In the genomic region with DNA sequence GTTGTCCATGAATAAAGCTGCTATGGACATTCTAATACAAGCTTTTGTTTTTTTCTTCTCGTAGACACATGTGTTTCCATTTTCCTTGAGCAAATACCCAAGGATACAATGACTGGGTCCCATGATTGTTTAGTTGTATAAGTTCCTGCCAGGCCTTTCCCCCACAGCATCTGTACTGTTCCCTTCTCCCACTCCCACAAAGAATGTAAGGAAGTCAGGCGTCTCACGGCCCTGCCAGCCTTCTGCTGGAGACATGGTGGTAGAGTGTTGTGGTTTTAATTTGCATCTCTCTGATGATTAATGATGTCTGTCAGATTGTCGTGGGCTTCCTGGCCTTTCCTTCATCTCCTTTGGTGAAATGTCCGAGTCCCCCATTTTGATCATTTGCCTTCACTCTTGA, we compare ENCODE assay signal across 11 mouse cellular contexts. TPM values are rescaled to one million over a fixed set of nuclear protein-coding genes. Genes with fewer than 3 reads are reported as not detected.
DNase-seq lines count a peak whose midpoint lies in the region; ATAC-seq and TF ChIP-seq lines count a peak whose summit lies in the region.
"Had no signal": no experiment of that assay in that cellular context is flagged by ENCODE, and none has a peak within 500 bp of the region (broad histone marks: within the 10 kb centered on the region; RNA-seq: fewer than 3 reads in every experiment).

No protein-coding gene starts in this region.

- no peak for TF ChIP-seq CTCF in kidney, postnatal 0 days (IDR thresholded peaks at IDR 0.05; ENCODE audit: low read depth)

- H3K27ac ChIP-seq in kidney, postnatal 0 days, result peak overlapping the region; percentile 37; the same call in 1 of the 2 replicates

- no peak overlapping the region for H3K4me3 ChIP-seq in kidney, postnatal 0 days (replicated peaks; ENCODE audit: low read depth, low read length)

- ATAC-seq in kidney, postnatal 0 days (replicated peaks; ENCODE audit: low FRiP score, low read depth), result no peak

- no peaks in the 10 kb centered on the region for H3K36me3 ChIP-seq in kidney, postnatal 0 days (ENCODE audit: insufficient read depth, low read length)

- H3K4me1 ChIP-seq in kidney, postnatal 0 days (replicated peaks; ENCODE audit: insufficient read depth, low read length), result peaks cover 38% of the 10 kb centered on the region

- H3K9me3 ChIP-seq in kidney, postnatal 0 days (replicated peaks; ENCODE audit: low read length), result no peaks in the 10 kb centered on the region

- peak; percentile 46 for DNase-seq in embryo, embryonic 10 days (ENCODE audit: low spot score)
- DNase-seq in embryo, embryonic 9.5 days (ENCODE audit: extremely low spot score), result no peak
- no peak for DNase-seq in kidney, postnatal 0 days (ENCODE audit: low spot score)
- DNase-seq in kidney, postnatal 14 days, result no peak
- peak; percentile 18 for DNase-seq in testis, postnatal 10 days (ENCODE audit: low spot score)
- no peak for DNase-seq in testis, postnatal 14 days (ENCODE audit: low spot score)
- DNase-seq in gastrocnemius, postnatal 10 days, result no peak
- DNase-seq in ovary, postnatal 14 days (ENCODE audit: low spot score), result no peak
- DNase-seq: adrenal gland, postnatal 25 days; cerebellum, postnatal 10 days; thymus, postnatal 4 days had no signal

- H3K4me2 ChIP-seq in kidney, postnatal 0 days (ENCODE audit: low read length), result no peak overlapping the region

- H3K27me3 ChIP-seq in kidney, postnatal 0 days (ENCODE audit: insufficient read depth, low read length), result no peaks in the 10 kb centered on the region

- WGBS in kidney, postnatal 0 days, result 24% methylated on average over 5 of the region's 5 CpGs

- H3K9ac ChIP-seq in kidney, postnatal 0 days (ENCODE audit: low read depth, low read length), result no peak overlapping the region

RNA-seq across cellular contexts. Expression of a gene that starts 7.7 kb away (rescaled TPM):
- 7.5 and 8.4 TPM in 2 replicates for polyA plus RNA-seq in kidney, postnatal 0 days (2015; fragmentation: Nextera tagmentation; extraction: Ambion mirVana)
- total RNA-seq in gastrocnemius, postnatal 10 days (2021), result 1 to 10 TPM; 9.5 to 9.6 TPM

Comparison
In these comparisons a context has a peak if more than half of its experiments do, and no peak if none do; other contexts are left out.
1. DNase-seq: peak in embryo, embryonic 10 days (single experiment) and testis, postnatal 10 days (single experiment); none in embryo, embryonic 9.5 days (single experiment), kidney, postnatal 0 days (single experiment), kidney, postnatal 14 days (single experiment), testis, postnatal 14 days (single experiment), gastrocnemius, postnatal 10 days (single experiment) and ovary, postnatal 14 days (single experiment).